Mouse (Mus musculus) heart, adult 2 months (tissue): ENCODE results near the gene Fam81a.

Experiments used
- CTCF ChIP-seq: fragments of 200-600 bp; IDR thresholded peaks from 2 replicates; pipeline ENCODE4 v1.8.1; 2022; ENCODE audit warnings: antibody characterized with exemption, mild to moderate bottlenecking, moderate library complexity
- EP300 ChIP-seq: fragments of 200-500 bp; IDR thresholded peaks from 2 replicates; pipeline ENCODE4 v1.6.1; 2011; ENCODE audit warnings: low read depth, low read length, control low read depth; ENCODE audit not compliant: insufficient read depth
- POLR2A ChIP-seq: fragments of 200-500 bp; IDR thresholded peaks from 2 replicates; pipeline ENCODE4 v1.6.1; 2011; ENCODE audit warnings: mild to moderate bottlenecking, low read depth, low read length, control low read depth; ENCODE audit not compliant: insufficient read depth

DNA sequence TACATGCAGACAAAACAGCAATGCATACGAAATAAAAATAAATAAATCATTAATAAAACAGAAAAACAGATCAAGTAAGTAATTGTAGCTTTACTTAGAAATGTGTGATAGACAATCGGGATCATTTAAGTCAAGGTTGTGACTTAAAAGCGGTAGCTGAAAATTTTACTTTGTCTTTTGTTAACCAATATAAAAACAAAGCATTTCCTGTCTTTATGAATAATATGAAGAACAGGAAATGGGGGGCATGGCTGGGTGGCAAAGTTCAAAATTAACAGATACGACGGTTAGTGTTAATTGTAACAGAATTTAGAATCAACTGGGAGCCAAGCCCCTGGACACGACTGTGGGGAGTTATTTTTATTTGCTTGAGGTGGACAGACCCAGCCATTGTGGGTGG, 47.3 kb downstream of the Fam81a start:
- no peak for TF ChIP-seq EP300
- TF ChIP-seq CTCF, result no peak
- TF ChIP-seq POLR2A, result no peak
